Mouse (Mus musculus) lung, adult 2 months (tissue): ENCODE results near the gene Rps12. TPM values are rescaled to one million over a fixed set of nuclear protein-coding genes. Genes with fewer than 3 reads are reported as not detected.

ENCODE experiments used
- DNase-seq: peaks from one replicate; pipeline ENCODE4 v3.0.0; 2022
- H3K4me1 ChIP-seq: fragments of 200-500 bp; 2 replicates; pipeline ENCODE4 v1.6.1; 2011; ENCODE audit warnings: low read length; ENCODE audit not compliant: control insufficient read depth, insufficient read depth
- H3K4me3 ChIP-seq: fragments of 200-500 bp; replicated peaks from 2 replicates; pipeline ENCODE3; 2011; ENCODE audit warnings: low read depth, mild to moderate bottlenecking, control low read depth, low read length; ENCODE audit errors: extremely low read depth
- CTCF ChIP-seq: fragments of 200-500 bp; IDR thresholded peaks from 2 replicates; pipeline ENCODE4 v1.5.1; 2011; ENCODE audit warnings: mild to moderate bottlenecking, low read length, control low read depth; ENCODE audit not compliant: insufficient read depth
- POLR2A ChIP-seq: fragments of 200-500 bp; IDR thresholded peaks from 2 replicates; pipeline ENCODE4 v1.6.1; 2011; ENCODE audit warnings: low read depth, mild to moderate bottlenecking, control low read depth, low read length, borderline replicate concordance; ENCODE audit errors: extremely low read depth
- WGBS: fragments of 180-500 bp; shearing (Covaris S2); methylation state at CpG from one replicate; pipeline ENCODE4 v1.1.7; 2018; 5-methylcytosine and 5-hydroxymethylcytosine counted together
- polyA plus RNA-seq: library from polyadenylated mRNA; depleted of rRNA; stranded (reverse); fragments of >200 nt; gene quantifications from 2 replicates; pipeline ENCODE4 v1.2.3, GENCODE M21; 2012; rRNA removed

The Rps12 gene
- polyA plus RNA-seq, result 907 and 1,065 TPM in 2 replicates

- peak; percentile 99 for TF ChIP-seq POLR2A
- no peak for TF ChIP-seq CTCF
- H3K4me3 ChIP-seq, result peak within 1 kb of the TSS; percentile 98
- peak; percentile 97 for DNase-seq
- under 1% methylated on average over 51 of the region's 51 CpGs for WGBS
- no peaks in the 10 kb centered on the region; the same call in 1 of the 2 replicates for H3K4me1 ChIP-seq
Measured at GRCm38 (mm10) chr10:23787062-23787821, at the start of gene Rps12. TSS of gene Rps12 (minus strand) at chr10:23787275.

- Histone ChIP-seq H3K4me3 (no peak overlapping the region), H3K4me1 (no peaks in the 10 kb centered on the region)
- no peak for TF ChIP-seq POLR2A
- TF ChIP-seq CTCF, result no peak
- DNase-seq, result no peak
- 60% methylated on average over 9 of the region's 9 CpGs for WGBS
Measured at GRCm38 (mm10) chr10:23836003-23836964, 49.2 kb upstream of the Rps12 start.

- WGBS, result 78% methylated on average over 7 of the region's 7 CpGs
- TF ChIP-seq POLR2A, result no peak
- no peak for DNase-seq
- Histone ChIP-seq H3K4me3 (no peak overlapping the region), H3K4me1 (no peaks in the 10 kb centered on the region)
Measured at GRCm38 (mm10) chr10:23826516-23826915, 39.4 kb upstream of the Rps12 start.

GRCm38 (mm10) chr10:23816241-23816640 lies 29.2 kb upstream of the Rps12 start:
- no peak for DNase-seq
- Histone ChIP-seq H3K4me1 (no peaks in the 10 kb centered on the region; the same call in 1 of the 2 replicates), H3K4me3 (no peak overlapping the region)
- 87% methylated on average over 7 of the region's 7 CpGs for WGBS
- TF ChIP-seq POLR2A, result no peak
- no peak for TF ChIP-seq CTCF

- WGBS, result 46% methylated on average over 1 of the region's 1 CpGs
- Histone ChIP-seq H3K4me1 (no peaks in the 10 kb centered on the region; the same call in 1 of the 2 replicates), H3K4me3 (no peak overlapping the region)
- peak; percentile 71 for DNase-seq
- TF ChIP-seq CTCF, result no peak
- no peak for TF ChIP-seq POLR2A
Measured at GRCm38 (mm10) chr10:23815168-23815567, 28.1 kb upstream of the Rps12 start.

- Histone ChIP-seq H3K4me1 (no peaks in the 10 kb centered on the region; the same call in 1 of the 2 replicates), H3K4me3 (no peak overlapping the region)
- 61% methylated on average over 11 of the region's 11 CpGs for WGBS
- TF ChIP-seq CTCF (no peak), POLR2A (no peak)
- no peak for DNase-seq
Measured at GRCm38 (mm10) chr10:23812852-23813766, 26.0 kb upstream of the Rps12 start.

- DNase-seq, result no peak
- H3K4me3 ChIP-seq, result no peak overlapping the region
- TF ChIP-seq CTCF (no peak), POLR2A (no peak)
- no peaks in the 10 kb centered on the region; the same call in 1 of the 2 replicates for H3K4me1 ChIP-seq
Measured at GRCm38 (mm10) chr10:23812438-23812759, 25.3 kb upstream of the Rps12 start.

GRCm38 (mm10) chr10:23811635-23812437 lies 24.8 kb upstream of the Rps12 start:
- TF ChIP-seq CTCF (peak; percentile 38; the same call in 1 of the 2 replicates), POLR2A (no peak)
- DNase-seq, result peak; percentile 66
- WGBS, result 60% methylated on average over 9 of the region's 12 CpGs
- H3K4me3 ChIP-seq, result no peak overlapping the region
- H3K4me1 ChIP-seq, result no peaks in the 10 kb centered on the region; the same call in 1 of the 2 replicates

GRCm38 (mm10) chr10:23806201-23806600 lies 19.1 kb upstream of the Rps12 start:
- DNase-seq, result no peak
- WGBS, result 57% methylated on average over 4 of the region's 4 CpGs
- Histone ChIP-seq H3K4me3 (no peak overlapping the region), H3K4me1 (no peaks in the 10 kb centered on the region)
- TF ChIP-seq CTCF, result no peak
- TF ChIP-seq POLR2A, result no peak
